Mouse (Mus musculus): ENCODE results near the gene Shank2. TPM values are rescaled to one million over a fixed set of nuclear protein-coding genes. Genes with fewer than 3 reads are reported as not detected.

Shank2 gene
- 0.94 and 1.3 TPM in 2 replicates for total RNA-seq (2012; rRNA removed)

- Histone ChIP-seq H3K4me1 (ENCODE audit: control insufficient read depth in 2 of 2, insufficient read depth in 2 of 2, low read length in 2 of 2, poor library complexity in 1 of 2) (no peaks in the 10 kb centered on the region), H3K4me3 (ENCODE audit: insufficient read depth in 1 of 2, low read depth in 1 of 2, low read length in 2 of 2, poor library complexity in 1 of 2, severe bottlenecking in 1 of 2) (no peak within 1 kb of the TSS), H3K27ac (ENCODE audit: insufficient read depth, low read depth, low read length, poor library complexity, severe bottlenecking) (no peak within 1 kb of the TSS), H3K9ac (ENCODE audit: insufficient read depth, low read depth, low read length, poor library complexity, severe bottlenecking) (no peak within 1 kb of the TSS), H3K9me3 (ENCODE audit: control insufficient read depth, insufficient read depth, low read depth, low read length) (no peaks in the 10 kb centered on the region), H3K36me3 (ENCODE audit: control insufficient read depth, insufficient read depth, low read length, poor library complexity, severe bottlenecking) (no peaks in the 10 kb centered on the region)
- in situ Hi-C loops (cut with MboI; ENCODE audit: low sequenced_read_pairs in 2 of 2, unreplicated experiment in 2 of 2) = no loop called here
- DNase-seq (ENCODE audit: low read depth, low spot score) = no peak
- TF ChIP-seq HCFC1 (IDR thresholded peaks at IDR 0.05; ENCODE audit: borderline replicate concordance, insufficient read depth, low read length) (no peak), ZNF384 (IDR thresholded peaks at IDR 0.05; ENCODE audit: low read depth, low read length) (no peak), CHD2 (IDR thresholded peaks at IDR 0.05; ENCODE audit: low read depth, low read length) (no peak), ZC3H11A (IDR thresholded peaks at IDR 0.05; ENCODE audit: borderline replicate concordance, low read depth, low read length) (no peak), MAFK (IDR thresholded peaks at IDR 0.05; ENCODE audit: insufficient read depth, low read depth, low read length) (no peak)
Observed at GRCm38 (mm10) chr7:144001628-144002027, at the start of gene Shank2. Shank2 (plus strand) TSS chr7:144001928.

DNA sequence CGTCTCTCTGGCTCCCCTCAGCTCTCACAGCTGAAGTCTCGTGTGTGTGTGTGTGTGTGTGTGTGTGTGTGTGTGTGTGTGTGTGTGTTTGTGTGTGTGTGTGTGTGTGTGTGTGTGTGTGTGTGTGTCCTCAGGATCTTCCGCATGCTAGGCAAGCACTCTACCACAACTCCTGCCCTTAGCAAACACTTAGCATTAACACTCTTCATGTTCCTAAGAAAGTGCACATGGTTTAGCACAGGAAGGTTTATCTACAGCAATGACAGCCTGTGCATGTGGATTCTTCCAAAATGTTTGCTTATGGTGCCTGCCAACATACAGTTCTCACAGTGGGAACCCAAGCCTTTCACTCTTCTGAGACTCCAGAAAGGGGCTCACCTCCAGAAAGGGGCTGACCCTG is 49.6 kb upstream of the Shank2 start:
- TF ChIP-seq HCFC1 (IDR thresholded peaks at IDR 0.05; ENCODE audit: borderline replicate concordance, insufficient read depth, low read length) = no peak
- TF ChIP-seq MAFK (IDR thresholded peaks at IDR 0.05; ENCODE audit: insufficient read depth, low read depth, low read length) = no peak
- no peak for TF ChIP-seq ZC3H11A (IDR thresholded peaks at IDR 0.05; ENCODE audit: borderline replicate concordance, low read depth, low read length)
- no peak for TF ChIP-seq CHD2 (IDR thresholded peaks at IDR 0.05; ENCODE audit: low read depth, low read length)
- no peak for TF ChIP-seq ZNF384 (IDR thresholded peaks at IDR 0.05; ENCODE audit: low read depth, low read length)
- Histone ChIP-seq H3K4me1 (ENCODE audit: control insufficient read depth in 2 of 2, insufficient read depth in 2 of 2, low read length in 2 of 2, poor library complexity in 1 of 2) (peaks cover 0 to 6% of the 10 kb centered on the region in 2 experiments; a peak in 1 of 4 replicates), H3K36me3 (ENCODE audit: control insufficient read depth, insufficient read depth, low read length, poor library complexity, severe bottlenecking) (no peaks in the 10 kb centered on the region), H3K9me3 (ENCODE audit: control insufficient read depth, insufficient read depth, low read depth, low read length) (no peaks in the 10 kb centered on the region), H3K27ac (ENCODE audit: insufficient read depth, low read depth, low read length, poor library complexity, severe bottlenecking) (no peak overlapping the region), H3K9ac (ENCODE audit: insufficient read depth, low read depth, low read length, poor library complexity, severe bottlenecking) (no peak overlapping the region), H3K4me3 (ENCODE audit: insufficient read depth in 1 of 2, low read depth in 1 of 2, low read length in 2 of 2, poor library complexity in 1 of 2, severe bottlenecking in 1 of 2) (no peak overlapping the region)
- no peak for DNase-seq (ENCODE audit: low read depth, low spot score)
- in situ Hi-C loops (cut with MboI; ENCODE audit: low sequenced_read_pairs in 2 of 2, unreplicated experiment in 2 of 2) = no loop called here

- TF ChIP-seq MAFK (IDR thresholded peaks at IDR 0.05; ENCODE audit: insufficient read depth, low read depth, low read length) (no peak), CHD2 (IDR thresholded peaks at IDR 0.05; ENCODE audit: low read depth, low read length) (no peak), HCFC1 (IDR thresholded peaks at IDR 0.05; ENCODE audit: borderline replicate concordance, insufficient read depth, low read length) (no peak), ZC3H11A (IDR thresholded peaks at IDR 0.05; ENCODE audit: borderline replicate concordance, low read depth, low read length) (no peak), ZNF384 (IDR thresholded peaks at IDR 0.05; ENCODE audit: low read depth, low read length) (no peak)
- Histone ChIP-seq H3K9me3 (ENCODE audit: control insufficient read depth, insufficient read depth, low read depth, low read length) (no peaks in the 10 kb centered on the region), H3K4me3 (ENCODE audit: insufficient read depth in 1 of 2, low read depth in 1 of 2, low read length in 2 of 2, poor library complexity in 1 of 2, severe bottlenecking in 1 of 2) (no peak overlapping the region), H3K4me1 (ENCODE audit: control insufficient read depth in 2 of 2, insufficient read depth in 2 of 2, low read length in 2 of 2, poor library complexity in 1 of 2) (peaks cover 0 to 11% of the 10 kb centered on the region in 2 experiments; a peak in 1 of 4 replicates), H3K9ac (ENCODE audit: insufficient read depth, low read depth, low read length, poor library complexity, severe bottlenecking) (no peak overlapping the region), H3K36me3 (ENCODE audit: control insufficient read depth, insufficient read depth, low read length, poor library complexity, severe bottlenecking) (no peaks in the 10 kb centered on the region), H3K27ac (ENCODE audit: insufficient read depth, low read depth, low read length, poor library complexity, severe bottlenecking) (no peak overlapping the region)
- DNase-seq (ENCODE audit: low read depth, low spot score) = no peak
- in situ Hi-C loops (cut with MboI; ENCODE audit: low sequenced_read_pairs in 2 of 2, unreplicated experiment in 2 of 2) = no loop called here
Observed at GRCm38 (mm10) chr7:143956575-143957295, 45.0 kb upstream of the Shank2 start.

DNA sequence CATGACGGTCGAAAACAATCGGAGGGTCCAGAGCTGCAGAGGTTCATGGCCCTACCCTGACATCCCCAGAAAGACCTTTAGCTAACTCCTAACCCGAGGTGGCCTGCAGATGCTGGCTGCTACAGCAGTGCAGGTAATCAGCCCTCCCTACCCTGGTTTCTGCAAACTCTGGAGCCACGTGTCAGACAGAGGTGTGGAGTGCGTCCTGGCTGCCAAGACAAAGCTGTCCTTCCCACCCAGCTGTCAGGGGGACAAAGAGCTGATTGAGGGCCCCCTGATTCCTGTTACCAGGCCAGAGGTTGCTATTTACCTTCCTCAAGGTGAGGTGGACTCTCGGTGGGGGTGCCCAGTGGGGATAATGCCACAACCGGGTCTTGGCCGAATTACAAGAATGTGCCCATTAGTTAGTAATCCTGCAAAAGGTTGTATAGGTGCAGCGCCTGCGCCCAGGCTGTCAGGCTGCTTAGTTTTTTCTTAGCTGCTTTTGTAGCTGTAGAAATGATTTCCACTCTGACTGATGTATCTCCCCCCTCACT is 43.6 kb upstream of the Shank2 start:
- in situ Hi-C loops (cut with MboI; ENCODE audit: low sequenced_read_pairs in 2 of 2, unreplicated experiment in 2 of 2) = no loop called here
- Histone ChIP-seq H3K4me3 (ENCODE audit: insufficient read depth in 1 of 2, low read depth in 1 of 2, low read length in 2 of 2, poor library complexity in 1 of 2, severe bottlenecking in 1 of 2) (no peak overlapping the region), H3K27ac (ENCODE audit: insufficient read depth, low read depth, low read length, poor library complexity, severe bottlenecking) (0 out of 2 replicates have a peak overlapping the region, but pooled peaks have one; percentile 12), H3K4me1 (ENCODE audit: control insufficient read depth in 2 of 2, insufficient read depth in 2 of 2, low read length in 2 of 2, poor library complexity in 1 of 2) (peaks cover 0 to 11% of the 10 kb centered on the region in 2 experiments; a peak in 1 of 4 replicates), H3K36me3 (ENCODE audit: control insufficient read depth, insufficient read depth, low read length, poor library complexity, severe bottlenecking) (no peaks in the 10 kb centered on the region), H3K9ac (ENCODE audit: insufficient read depth, low read depth, low read length, poor library complexity, severe bottlenecking) (no peak overlapping the region), H3K9me3 (ENCODE audit: control insufficient read depth, insufficient read depth, low read depth, low read length) (no peaks in the 10 kb centered on the region)
- no peak for DNase-seq (ENCODE audit: low read depth, low spot score)
- TF ChIP-seq ZC3H11A (IDR thresholded peaks at IDR 0.05; ENCODE audit: borderline replicate concordance, low read depth, low read length) = no peak
- no peak for TF ChIP-seq ZNF384 (IDR thresholded peaks at IDR 0.05; ENCODE audit: low read depth, low read length)
- no peak for TF ChIP-seq CHD2 (IDR thresholded peaks at IDR 0.05; ENCODE audit: low read depth, low read length)
- TF ChIP-seq MAFK (IDR thresholded peaks at IDR 0.05; ENCODE audit: insufficient read depth, low read depth, low read length) = no peak
- no peak for TF ChIP-seq HCFC1 (IDR thresholded peaks at IDR 0.05; ENCODE audit: borderline replicate concordance, insufficient read depth, low read length)
